Mouse (Mus musculus) adrenal gland, adult 8-10 months (tissue): ENCODE data around the gene Xkr7. TPM values are rescaled to one million over a fixed set of nuclear protein-coding genes. Genes with fewer than 3 reads are reported as not detected.

ENCODE experiments used
- DNase-seq: peaks from one replicate; pipeline ENCODE4 v3.0.0; 2022
- total RNA-seq, 4 experiments: library from RNA; stranded (reverse); gene quantifications; 2 replicates each; pipeline ENCODE4 v1.2.4; 2022

The Xkr7 gene
- total RNA-seq, 4 experiments from 2014 or later: 1.2 to 2.3 (median 1.7) TPM

DNA sequence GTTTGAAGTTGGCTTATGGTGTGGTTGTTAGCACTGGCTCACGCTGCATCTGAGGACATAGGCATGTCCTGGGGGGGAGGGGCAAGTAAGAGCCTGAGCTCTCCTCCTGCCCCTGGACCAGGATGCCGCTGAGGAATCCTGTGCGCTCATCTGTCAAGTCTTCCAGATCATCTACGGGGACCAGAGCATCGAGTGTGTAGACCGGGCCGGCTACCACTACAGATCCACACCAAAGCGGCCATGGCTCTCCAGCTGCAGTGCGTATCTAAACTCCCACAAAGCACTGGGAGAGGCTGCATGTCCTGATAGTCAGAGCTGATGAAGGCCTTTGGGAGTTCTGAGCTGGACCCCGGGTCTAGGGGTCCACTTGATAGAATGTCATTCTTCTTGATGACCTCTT lies 43.0 kb downstream of the Xkr7 start:
- DNase-seq: no peak

DNA sequence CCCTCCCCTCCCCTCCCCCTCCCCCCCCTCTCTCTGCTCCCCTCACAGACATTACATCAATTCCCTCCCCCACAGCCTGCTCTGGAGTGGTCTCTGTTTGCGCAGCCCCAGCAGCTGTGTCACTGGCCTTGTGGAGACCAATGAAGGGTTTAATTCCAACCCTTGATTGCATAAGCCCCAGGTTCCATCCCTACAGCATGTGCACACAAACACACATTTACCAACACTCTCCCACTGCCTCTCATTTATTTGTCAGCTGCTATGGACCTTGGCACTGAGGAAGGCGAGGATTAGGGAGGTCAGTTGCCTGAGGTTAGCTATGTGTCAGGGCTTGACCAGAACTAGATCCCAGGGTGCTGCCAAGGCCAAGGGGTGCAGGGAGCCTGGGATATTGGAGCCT lies 44.3 kb downstream of the Xkr7 start:
- DNase-seq: no peak

DNA sequence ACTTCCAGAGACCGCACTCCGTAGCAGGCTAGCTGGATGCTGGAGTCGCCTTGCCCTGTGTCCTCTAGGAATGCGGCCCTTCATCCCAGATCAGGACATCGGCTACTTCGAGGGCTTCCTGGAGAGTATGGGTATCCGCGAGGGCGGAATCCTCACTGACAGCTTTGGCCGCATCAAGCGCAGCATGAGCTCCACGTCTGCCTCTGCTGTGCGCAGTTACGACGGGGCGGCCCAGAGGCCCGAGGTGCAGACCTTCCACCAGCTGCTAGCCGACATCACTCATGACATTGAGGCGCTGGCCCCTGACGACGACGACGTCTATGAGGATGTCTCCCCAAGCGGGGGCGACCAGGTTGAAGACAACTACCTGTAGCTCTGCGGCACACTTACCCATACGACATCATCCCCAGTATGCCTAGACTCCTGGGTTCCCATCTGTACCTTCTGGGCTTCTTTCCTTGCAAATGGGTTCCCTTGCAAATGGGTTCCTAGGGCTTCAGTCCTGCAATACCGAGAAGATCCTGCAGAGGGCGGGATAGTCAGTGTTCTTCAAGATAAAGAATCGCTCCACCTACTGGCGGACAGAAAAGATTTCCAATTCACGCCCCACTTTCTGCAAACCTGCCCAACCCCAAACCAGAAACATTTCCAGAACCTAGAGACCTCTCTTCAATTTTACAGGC lies 49.3 kb downstream of the Xkr7 start:
- DNase-seq: peak; percentile 58

DNA sequence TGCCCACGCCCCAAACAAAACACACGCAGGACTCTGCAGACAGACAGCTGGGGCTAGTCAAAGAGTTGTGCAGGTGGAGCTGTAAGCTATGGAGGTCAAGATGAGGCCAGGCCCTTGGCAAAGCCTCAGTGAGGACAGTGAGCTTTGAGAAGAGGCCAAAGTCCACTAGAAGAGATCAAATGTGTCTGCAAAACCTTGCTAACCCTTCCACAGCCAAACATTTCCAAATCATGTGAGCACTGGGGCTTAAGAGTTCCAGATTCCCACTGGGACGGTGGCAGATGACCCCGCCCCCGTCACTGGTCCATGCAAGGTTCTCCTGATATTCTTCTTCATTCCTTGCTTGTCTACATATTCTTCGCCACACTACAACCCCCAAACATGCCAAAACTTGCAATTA lies 50.2 kb downstream of the Xkr7 start:
- no peak for DNase-seq

DNA sequence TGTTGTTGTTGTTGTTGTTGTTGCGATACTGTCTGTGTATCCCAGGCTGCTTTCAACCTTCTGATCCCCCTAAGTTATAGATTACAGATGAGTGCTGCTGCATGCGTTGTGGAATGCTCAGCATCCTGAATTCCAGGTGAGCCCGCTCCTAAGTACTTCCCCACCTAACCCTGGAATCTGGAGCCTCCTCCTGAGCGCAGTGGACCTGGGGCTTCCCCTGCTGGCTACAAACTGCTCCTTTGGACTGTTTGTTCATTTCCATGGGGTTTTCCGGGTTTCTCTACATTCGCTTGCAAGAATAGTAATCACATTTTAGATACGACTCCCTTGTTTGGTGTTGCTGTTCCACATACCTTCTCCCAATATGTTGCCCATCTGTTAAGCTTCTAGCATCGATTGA lies 51.6 kb downstream of the Xkr7 start:
- DNase-seq: no peak

DNA sequence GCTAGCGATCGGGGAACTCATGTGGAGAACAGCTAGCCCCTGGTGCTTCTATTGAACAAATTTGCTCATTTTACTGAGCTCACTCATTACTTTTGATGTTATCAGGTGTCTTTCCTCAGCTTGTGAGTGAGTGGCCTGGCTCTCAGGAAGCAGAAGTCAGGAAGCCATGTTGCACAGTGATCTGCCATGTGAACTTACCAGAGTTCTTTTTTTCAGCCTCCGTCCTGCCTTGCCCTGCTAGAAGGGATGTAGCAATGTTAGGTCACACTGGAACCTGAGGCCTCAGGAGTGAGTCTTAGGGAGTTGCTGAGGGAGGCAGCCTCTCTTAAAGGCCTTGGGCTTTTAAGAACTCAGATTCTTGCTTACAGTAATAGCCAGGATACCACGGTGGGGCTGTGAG lies 52.2 kb downstream of the Xkr7 start:
- no peak for DNase-seq

DNA sequence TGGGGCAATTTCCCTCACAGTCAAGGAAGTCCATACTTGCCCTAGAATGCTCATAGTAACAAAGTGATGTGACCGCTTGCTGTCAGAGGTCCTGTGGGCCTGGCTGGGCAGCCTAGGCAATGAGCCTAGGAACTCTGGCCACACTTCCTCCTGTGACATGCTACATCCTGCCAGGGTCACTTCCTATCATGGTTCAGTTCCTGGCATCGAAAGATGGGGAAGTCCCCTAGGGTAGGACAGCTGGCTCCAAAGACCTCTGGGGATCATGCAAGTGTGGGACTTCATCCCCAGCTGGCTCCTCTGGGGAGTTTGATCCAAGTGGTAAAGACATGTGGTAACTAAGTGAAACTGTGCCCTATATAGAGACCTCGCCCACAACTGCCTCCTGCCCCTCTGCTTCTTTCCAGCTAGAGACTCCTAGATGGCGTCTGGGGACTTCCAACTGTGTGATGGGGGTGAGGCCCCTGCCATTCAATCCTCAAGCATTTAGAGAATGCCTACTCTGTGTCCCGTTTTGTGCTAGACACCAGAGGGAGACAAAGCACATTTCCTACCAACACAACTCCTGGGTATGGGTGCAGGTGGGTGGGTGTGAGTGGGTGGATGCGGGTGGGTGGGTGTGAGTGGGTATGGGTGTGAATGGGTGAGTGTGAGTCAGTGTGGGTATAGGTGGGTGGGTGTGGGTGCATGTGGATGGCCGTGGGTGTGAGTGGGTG lies 52.8 kb downstream of the Xkr7 start:
- no peak for DNase-seq

DNA sequence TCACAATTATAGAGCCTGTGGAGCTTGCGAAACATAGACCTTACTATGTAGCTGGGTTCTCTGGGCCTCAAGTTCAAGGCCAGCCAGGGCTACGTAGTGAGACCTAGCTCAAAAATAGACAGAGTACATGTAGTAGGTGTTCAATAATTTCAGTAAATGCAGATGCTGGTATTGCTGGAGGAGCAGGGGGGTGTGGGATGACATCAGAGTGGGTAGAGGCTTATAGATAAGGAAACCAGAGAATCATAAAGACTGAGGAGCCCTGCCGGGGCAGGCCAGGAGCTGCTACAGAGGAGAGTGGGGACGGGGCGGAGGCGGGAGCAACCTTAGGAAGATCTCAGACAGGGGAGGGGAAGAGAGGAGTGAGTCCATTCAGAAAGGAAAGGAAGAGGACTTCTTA lies 53.9 kb downstream of the Xkr7 start:
- DNase-seq: no peak

DNA sequence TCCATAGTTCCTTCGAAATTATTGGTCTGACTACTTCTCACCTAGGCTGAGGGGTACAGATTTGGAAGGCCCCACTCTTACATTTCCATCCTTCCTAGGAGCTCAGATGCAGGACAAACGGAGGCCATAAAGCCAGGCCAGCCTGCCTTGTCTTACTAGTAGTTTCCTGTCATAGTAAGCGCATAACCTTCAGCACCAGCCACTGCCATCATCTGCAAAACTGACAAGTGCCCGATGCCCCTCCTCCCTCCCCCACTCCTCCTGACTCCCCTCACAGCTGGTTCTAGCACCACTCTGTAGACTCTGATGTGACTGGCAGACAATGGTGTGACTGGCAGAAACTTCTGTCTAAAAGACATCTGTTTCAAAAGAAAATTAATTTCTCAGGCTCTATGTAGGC lies 54.5 kb downstream of the Xkr7 start:
- DNase-seq: no peak

DNA sequence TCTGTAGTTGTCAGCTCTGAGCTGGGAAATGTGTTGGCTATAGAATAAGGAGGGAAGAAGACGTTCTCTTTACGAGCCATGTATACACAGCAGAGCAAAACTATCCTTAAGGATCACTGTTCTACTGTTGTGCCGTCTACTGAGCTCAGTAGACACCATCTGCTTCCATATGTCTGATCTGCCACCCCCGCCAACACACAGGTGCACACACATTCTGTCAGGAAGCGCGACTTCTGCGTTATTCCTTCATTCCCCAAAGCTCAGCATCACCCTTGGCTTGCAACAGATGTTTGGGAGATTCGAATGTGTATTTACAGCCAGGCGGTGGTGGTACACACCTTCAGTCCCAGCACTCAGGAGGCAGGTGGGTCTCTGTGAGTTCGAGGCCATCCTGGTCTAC lies 55.4 kb downstream of the Xkr7 start:
- no peak for DNase-seq

DNA sequence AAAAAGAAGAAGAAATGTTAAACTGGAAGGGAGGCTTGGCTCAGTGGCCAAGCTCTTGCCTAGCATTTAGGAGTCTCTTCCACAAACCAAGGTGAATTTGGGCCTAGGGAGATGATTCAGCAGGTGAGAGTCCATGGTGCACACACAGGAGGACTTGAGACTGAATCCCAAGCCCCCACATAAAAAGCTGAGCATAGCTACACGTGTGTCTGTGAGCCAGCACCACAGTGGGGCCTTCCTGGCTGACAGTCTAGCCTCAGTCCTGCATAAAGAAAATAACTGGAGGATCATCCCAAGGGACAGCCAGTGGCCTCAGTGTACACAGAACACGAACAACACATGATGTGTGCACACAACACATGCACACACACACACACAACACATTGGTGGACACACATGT lies 57.7 kb downstream of the Xkr7 start:
- no peak for DNase-seq

DNA sequence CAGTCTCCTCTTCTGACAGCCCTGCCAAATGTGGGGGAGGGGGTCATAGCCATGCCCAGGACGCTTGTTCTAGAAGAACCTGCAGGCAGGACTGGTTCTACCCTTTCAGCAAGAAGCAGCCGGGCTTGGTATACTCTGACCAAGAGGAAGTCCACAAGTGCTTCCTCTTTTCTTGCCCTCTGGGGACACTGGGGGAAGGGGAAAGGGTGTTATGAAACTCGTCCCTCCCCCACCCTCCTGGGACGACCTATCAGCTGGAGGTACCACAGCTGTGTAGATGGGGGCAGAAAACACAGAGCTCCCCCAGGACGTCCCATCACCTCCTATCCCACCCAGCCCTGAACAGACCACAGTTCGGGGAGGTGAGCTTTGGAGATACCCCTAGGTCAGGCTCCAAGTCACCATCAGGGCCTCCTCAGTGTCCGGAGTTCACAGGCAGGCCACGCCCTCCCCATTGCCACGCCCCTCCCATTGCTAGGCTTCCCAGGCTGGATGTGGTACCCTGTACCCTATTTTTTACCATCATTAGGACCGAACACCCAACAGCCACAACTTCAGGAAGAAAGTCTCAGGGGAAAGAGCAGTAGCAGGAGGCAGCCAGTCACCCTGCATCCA lies 59.0 kb downstream of the Xkr7 start:
- DNase-seq: no peak

Other genes starting within 250 kb of the Xkr7 start
- 10 to 100 TPM; 58.5 to 74.6 (median 72.0) TPM for gene Bcl2l1, start 200.1 kb upstream of the Xkr7 start, total RNA-seq
- gene Tpx2, start 183.9 kb upstream of the Xkr7 start, total RNA-seq: 1 to 10 TPM; 1.9 to 2.1 (median 1.9) TPM
- gene Mylk2, start 120.5 kb upstream of the Xkr7 start, total RNA-seq: under 1 TPM in 1 of 4 experiments, not detected in 3; 0.10 TPM
- gene Foxs1, start 98.6 kb upstream of the Xkr7 start, total RNA-seq: 1 to 10 TPM; 2.0 to 3.5 (median 2.2) TPM
- gene Dusp15, start 80.2 kb upstream of the Xkr7 start, total RNA-seq: 1 to 10 TPM; 4.4 to 10.0 (median 5.6) TPM
- under 1 TPM; 0.42 to 0.83 (median 0.46) TPM for gene Ttll9, start 69.4 kb upstream of the Xkr7 start, total RNA-seq
- gene Pdrg1, start 16.4 kb upstream of the Xkr7 start, total RNA-seq: 100 to 1,000 TPM; 207 to 252 (median 221) TPM
- 10 to 100 TPM in 3 of 4 experiments, 1 to 10 TPM in 1; 9.0 to 19.5 (median 14.7) TPM for gene Ccm2l, start 34.1 kb downstream of the Xkr7 start, total RNA-seq
- 1 to 10 TPM; 3.3 to 5.5 (median 4.5) TPM for gene Hck, start 76.6 kb downstream of the Xkr7 start, total RNA-seq
- gene Tm9sf4, start 129.5 kb downstream of the Xkr7 start, total RNA-seq: 100 to 1,000 TPM in 3 of 4 experiments, 10 to 100 TPM in 1; 96.3 to 115 (median 112) TPM
- gene Tspyl3, start 193.6 kb downstream of the Xkr7 start, total RNA-seq: 1 to 10 TPM; 3.5 to 5.0 (median 3.9) TPM
- 10 to 100 TPM in 2 of 4 experiments, 1 to 10 TPM in 2; 9.0 to 14.0 (median 11.6) TPM for gene Plagl2, start 209.6 kb downstream of the Xkr7 start, total RNA-seq
- gene Pofut1, start 209.7 kb downstream of the Xkr7 start, total RNA-seq: 10 to 100 TPM; 74.6 to 88.0 (median 79.3) TPM